Mouse (Mus musculus) forelimb bud, embryonic 11.5 days (tissue): ENCODE results near the gene Tnfsf12.

Experiments used
- DNase-seq: peaks from one replicate; pipeline ENCODE4 v3.0.0-alpha.2; 2012; ENCODE audit warnings: low read depth, low spot score

The Tnfsf12 gene

GRCm38 (mm10) chr11:69681314-69682208 is 14.1 kb downstream of the Tnfsf12 start, which contains the start of gene Senp3:
Senp3 (minus strand) TSS chr11:69682084.
- peak; percentile 98 for DNase-seq

- DNase-seq: no peak
Observed at GRCm38 (mm10) chr11:69680136-69680855, 15.4 kb downstream of the Tnfsf12 start.

- DNase-seq: no peak
Observed at GRCm38 (mm10) chr11:69679144-69679543, 16.5 kb downstream of the Tnfsf12 start.

GRCm38 (mm10) chr11:69672211-69672706 is 23.4 kb downstream of the Tnfsf12 start, which contains the start of gene Eif4a1:
Eif4a1 (minus strand) TSS chr11:69672423.
- peak; percentile 100 for DNase-seq

- DNase-seq: no peak
Observed at GRCm38 (mm10) chr11:69671726-69672124, 23.9 kb downstream of the Tnfsf12 start.

GRCm38 (mm10) chr11:69670786-69671725 is 24.6 kb downstream of the Tnfsf12 start:
- DNase-seq: peak; percentile 93

GRCm38 (mm10) chr11:69666665-69667005 is 29.0 kb downstream of the Tnfsf12 start:
- DNase-seq: no peak

GRCm38 (mm10) chr11:69665961-69666664 is 29.5 kb downstream of the Tnfsf12 start, which contains the start of gene Cd68:
Cd68 (minus strand) TSS chr11:69666153.
- peak; percentile 48 for DNase-seq

- no peak for DNase-seq
Observed at GRCm38 (mm10) chr11:69665457-69665960, 30.1 kb downstream of the Tnfsf12 start.

- no peak for DNase-seq
Observed at GRCm38 (mm10) chr11:69664841-69665240, 30.8 kb downstream of the Tnfsf12 start.

- no peak for DNase-seq
Observed at GRCm38 (mm10) chr11:69663795-69664194, 31.9 kb downstream of the Tnfsf12 start.

GRCm38 (mm10) chr11:69662967-69663671 is 32.5 kb downstream of the Tnfsf12 start:
- no peak for DNase-seq

- DNase-seq: peak; percentile 98
Observed at GRCm38 (mm10) chr11:69662213-69662966, 33.3 kb downstream of the Tnfsf12 start, which contains the start of gene Mpdu1. Mpdu1 (minus strand) TSS chr11:69662642.

GRCm38 (mm10) chr11:69661221-69661881 is 34.3 kb downstream of the Tnfsf12 start:
- no peak for DNase-seq

GRCm38 (mm10) chr11:69657462-69657881 is 38.2 kb downstream of the Tnfsf12 start:
- DNase-seq: no peak

GRCm38 (mm10) chr11:69656617-69657461 is 38.8 kb downstream of the Tnfsf12 start:
- peak; percentile 81 for DNase-seq

- no peak for DNase-seq
Observed at GRCm38 (mm10) chr11:69656065-69656455, 39.6 kb downstream of the Tnfsf12 start.
